Mouse (Mus musculus) kidney, postnatal 10 days (tissue): ENCODE data around the gene Tob1.
A peak's percentile ranks its signal among the peaks of the same experiment; 100 is the strongest.

Source experiments
- DNase-seq: peaks from one replicate; pipeline ENCODE4 v3.0.0; 2021; ENCODE audit warnings: mixed read lengths

Gene Tob1

DNA sequence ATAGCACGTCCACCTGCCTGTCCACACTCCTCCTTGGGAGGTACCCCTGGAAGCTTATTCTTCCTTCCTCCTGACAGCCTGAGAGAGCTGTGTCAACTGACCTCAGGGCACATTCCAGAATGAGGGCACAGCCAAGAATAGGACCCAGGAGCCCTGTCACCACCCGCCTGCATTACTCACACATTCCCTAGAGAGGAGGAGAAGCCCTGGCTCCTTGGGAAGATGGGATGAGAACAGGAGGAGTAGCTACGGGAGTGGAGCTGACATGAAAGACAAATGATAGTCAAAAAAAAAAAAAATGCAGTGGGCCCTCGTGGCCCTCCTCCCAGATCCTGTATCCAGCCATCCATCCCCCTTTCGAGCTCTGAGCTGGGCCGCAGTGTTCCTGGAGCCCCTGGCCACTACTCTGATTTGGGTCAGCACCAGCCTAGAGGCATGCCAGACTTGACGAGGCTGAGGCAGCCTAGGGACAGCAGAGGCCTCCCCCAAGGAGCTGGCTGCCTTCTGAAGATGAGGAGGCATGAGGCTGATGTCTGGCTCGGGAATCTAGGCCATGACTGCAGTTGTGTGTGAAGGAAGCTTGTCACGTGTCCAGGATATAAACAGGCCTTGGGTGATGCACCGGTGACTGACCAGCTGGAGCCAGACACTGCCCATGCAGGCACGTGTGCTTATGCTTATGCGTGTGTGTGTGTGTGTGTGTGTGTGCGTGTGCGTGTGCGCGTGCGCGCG is 20.7 kb downstream of the Tob1 start:
- no peak for DNase-seq

DNA sequence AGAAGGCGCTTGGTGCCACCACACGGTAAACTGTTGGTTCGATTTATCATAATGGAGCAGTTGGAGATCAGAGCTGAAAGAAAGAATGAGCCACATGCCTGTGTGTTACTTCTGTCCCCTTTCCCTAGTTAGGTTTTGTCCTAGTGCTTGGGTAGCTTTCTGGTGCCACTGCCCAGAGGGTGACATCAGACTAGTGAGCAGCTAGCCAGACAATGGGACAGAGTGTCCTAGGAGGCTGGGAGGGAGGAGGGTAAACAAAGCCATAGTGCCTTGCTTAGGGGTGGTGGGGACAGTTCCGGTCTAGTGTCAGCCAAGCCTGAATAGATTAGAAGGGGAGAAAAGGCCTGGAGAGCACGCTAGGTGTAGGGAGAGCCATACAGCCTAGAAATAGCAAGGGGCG is 22.2 kb downstream of the Tob1 start:
- DNase-seq = no peak

DNA sequence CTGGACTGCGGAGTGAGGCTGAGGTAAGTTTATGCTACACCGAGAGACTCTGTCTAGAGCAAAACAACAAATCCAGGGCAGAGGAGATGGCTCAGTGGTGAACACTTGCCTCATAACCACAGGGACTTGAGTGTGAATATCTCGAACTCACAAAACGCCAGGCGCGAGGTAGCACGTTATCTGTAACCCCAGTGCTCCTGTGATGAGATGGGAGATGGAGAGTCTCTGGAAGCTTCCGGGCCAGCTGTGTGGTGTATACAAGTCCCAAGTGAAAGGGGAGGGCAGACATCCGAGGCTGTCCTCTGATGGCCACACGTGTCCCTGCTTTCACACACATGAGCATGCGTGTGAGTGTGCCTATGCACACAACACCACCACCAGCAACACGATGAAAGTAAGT is 23.1 kb downstream of the Tob1 start:
- DNase-seq = no peak

DNA sequence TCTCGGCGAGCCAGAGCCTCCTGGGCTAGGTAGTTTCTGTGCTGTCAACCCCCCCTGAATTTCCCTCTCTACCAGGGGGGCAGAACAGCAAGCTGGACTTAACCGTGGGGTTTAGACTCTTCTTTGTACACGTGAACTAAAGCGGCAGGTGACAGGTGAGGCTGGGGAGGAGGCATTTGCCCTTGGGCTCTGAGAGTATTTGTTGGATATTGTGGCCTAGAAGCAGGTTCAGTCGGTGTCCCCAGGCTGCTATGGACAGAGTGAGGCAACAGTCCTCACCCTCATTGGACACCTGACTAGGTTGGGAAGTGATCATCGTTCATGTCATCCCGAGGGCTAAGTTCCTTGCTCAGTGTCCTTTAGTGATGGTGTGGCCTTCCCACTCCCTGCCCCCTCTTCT is 23.6 kb downstream of the Tob1 start:
- DNase-seq = no peak

DNA sequence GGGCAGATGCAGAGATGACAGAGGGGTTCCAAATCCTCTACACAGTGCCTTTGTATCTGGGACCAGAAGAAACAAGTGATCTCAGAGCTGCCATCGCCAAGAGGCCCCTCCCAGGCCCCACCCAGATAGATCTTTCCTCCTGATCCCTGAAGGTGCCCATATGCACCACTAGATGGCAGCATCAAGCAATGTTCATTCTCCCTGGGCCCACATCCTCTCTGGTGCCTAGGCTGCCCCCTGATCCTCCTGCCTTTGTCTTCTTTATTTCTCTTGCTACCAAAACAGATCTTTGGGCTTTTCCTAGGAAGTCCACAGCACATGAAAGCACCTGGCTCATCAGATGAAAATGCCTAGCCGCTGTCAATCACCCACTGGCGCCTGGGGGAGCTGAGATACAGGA is 24.8 kb downstream of the Tob1 start:
- peak; percentile 79 for DNase-seq

DNA sequence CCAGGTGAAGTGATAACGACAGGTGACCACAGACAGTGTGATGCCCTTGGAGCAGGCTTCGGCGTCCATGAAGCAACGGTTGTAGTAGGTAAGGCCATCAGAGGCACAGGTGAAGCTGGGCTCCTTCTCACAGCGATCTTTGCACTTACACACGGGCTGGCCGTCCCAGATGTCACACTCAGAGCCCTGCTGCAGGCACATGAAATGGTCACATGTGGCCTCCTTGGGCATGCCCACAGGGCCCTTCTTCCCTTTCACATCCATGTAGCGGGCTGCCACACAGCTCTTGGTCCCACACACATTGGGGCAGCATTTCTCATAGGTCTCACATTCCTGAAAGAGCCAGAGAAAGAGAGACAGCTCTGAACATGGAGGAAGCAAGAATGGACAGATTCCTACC is 27.5 kb downstream of the Tob1 start:
- DNase-seq = no peak

DNA sequence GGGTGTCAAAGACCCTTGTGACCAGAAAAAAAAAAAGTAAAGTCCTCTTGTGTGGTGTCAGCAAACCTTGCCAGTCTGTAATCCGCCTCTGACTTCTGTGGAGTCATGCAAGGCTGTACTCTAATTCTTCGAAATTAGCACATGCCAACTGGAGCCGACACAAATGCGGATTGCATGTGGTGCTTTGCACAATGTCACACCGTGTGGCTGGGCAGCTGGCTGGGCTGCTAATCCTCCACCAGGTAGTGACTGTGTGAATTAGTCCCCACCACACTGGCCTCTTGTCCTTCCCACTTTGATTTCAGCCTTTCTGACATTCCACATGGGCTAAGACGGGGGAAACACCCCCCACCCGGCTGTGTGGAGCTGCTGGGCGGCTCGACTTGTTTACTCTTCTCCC is 28.5 kb downstream of the Tob1 start:
- no peak for DNase-seq

DNA sequence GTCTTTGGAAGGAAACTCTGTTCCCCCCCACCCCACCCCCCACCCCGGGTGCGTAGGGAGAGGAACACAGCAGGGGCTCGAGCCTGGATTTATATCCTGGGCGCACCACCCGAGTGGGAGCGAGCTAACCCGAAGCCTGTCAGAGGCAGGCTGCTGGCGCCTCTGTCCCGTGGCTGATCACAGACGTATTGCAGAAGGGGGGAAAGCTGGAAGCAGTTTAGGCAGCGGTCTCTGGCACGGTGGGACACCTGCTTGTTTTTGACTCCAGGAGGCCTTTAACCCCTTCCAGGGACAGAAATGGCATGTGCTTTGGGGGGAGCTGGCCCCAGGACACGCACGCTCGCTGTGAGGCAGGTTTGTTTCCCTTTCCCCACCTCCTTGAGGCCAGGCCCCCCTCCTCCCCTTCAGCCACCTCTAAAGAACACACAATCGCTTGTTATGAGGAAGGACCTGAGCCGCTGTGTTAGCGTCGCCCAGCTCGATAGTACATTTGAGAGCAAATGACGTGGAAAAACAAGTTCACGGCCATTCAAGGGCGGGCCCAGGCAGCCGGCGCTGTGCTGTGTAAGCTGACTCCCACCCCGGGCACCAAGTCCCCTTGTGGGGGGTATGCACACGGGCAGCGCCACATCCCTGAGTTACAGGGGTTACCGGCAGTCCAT is 31.6 kb downstream of the Tob1 start:
- peak; percentile 52 for DNase-seq

DNA sequence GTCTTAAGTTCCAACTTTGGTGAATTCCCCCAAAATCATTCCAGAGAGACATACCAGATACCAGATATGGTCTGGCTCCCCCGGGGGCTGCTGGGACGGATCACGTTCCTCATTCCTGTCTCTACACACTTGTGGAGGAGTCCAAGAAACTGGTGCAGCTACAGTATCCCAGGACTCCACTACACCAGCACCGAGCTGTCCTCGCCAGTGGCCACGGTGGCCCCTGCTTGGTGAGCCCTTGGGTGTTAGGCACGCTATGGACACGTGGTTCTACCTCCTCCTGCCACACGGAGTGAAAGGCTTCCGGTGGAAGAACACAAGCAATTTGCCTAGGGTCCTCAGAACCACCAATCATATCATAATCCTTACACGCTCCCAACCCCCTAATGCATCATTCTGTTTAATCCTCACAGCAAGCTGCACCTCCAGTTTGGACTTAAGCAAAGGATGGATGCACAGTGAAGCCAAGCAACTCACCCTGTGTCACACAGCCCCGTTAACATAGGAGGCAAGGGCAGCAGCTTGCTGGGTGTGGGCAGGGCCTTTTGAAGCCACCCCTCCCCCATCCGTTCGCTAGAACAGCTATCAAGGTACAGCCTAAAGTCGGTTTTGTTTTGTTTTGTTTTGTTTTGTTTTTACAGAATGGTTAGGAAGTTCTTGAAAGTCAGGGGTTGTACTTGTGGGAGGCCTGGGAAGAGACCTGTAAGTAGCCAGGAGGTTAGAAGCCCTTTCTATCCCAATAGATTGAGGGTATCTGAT is 32.3 kb downstream of the Tob1 start:
- peak; percentile 38 for DNase-seq

DNA sequence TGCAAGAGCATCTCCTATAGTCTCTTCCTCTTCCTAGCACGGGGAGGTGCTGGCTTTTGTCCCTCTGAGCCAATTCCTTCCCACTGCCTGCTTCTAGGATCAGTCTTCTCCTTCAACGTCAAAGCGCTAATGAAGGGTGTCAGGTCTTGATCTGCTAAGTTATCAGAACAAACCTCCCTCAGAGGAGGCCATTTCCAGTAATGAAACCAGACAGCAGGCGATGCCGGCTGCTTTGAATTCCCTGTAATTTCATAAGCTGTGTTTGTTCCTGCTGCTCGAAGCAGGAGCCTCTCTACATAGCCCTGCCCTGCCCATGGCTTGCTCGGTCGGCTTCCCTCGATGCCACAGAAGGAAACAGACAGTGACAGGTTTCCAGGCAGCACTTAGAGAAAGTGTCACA is 33.1 kb downstream of the Tob1 start:
- DNase-seq = no peak

DNA sequence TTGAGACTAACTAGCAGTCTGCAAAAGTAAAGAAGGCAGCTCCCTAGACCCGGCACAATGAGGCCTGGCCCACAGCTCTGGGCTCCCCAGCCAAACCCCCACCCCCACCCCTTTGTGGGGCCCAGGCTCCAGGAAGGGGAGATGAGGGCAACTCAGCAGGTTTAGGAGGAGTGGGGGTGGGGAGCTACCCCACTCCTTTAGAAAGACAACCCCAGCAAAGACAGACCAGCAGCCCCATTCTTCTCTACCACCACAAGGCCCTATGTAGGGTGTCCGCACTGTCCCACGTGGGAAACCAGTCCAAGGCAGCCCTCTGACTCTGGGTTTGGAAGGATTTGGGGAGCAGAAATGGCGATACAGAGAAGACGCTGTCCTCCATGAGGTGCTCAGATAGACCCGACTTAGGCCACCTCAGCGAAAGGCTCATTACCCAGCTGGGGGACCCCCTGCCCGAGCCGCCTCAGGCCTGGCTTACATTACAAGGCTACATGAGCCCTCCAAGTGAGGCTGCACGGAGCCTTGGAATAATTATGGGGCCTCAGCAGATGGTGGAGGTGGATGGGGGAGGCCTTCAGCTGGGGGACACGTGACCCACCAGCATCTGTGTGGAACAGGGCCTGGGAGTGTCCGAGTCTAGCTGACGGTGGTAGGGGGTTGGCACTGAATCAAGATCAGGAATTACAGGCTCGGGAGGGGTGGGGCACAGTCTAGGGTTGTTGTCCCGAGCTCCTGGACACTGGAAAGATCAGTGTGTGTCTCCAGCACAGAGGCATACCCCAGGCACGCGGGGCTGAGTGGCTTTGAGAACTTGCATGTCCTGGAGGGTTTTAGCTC is 34.9 kb downstream of the Tob1 start, which contains the start of gene Wfikkn2:
Gene Wfikkn2 (minus strand): TSS at position 51 of the 834 bp plus-strand sequence.
- DNase-seq = no peak

DNA sequence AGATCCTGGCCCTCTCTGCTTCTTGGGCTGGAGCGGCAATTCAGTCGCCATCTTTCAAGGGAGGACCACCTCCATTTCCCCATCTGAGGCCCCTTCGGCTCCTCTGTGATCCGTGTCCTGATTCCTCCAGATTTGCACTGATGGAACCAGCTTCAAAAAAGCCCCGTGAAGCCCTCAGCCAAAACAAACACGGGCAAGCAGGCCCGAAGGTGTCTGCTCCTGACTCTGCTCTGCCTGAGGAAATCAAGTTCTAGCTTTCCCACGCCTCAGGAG is 35.5 kb downstream of the Tob1 start:
- no peak for DNase-seq

DNA sequence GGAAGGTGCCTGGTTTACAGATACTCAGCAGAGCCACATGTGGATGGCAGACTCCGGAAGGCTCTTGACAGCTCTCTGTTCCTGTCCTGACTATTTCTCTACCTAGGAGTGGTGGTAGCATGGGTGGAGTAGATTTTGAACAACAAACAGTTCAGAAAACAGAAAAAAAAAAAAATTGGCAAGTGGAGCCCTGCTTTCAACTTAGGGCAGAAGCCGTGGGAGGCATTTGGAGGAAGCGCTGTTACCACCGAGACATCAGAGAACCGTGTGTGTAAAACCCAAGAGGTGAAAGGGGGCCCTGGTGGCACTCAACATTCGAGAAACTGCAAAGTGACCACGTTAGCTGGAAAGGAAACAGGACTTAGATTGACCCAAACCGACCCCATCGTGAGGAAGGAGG is 41.9 kb downstream of the Tob1 start:
- DNase-seq = no peak

DNA sequence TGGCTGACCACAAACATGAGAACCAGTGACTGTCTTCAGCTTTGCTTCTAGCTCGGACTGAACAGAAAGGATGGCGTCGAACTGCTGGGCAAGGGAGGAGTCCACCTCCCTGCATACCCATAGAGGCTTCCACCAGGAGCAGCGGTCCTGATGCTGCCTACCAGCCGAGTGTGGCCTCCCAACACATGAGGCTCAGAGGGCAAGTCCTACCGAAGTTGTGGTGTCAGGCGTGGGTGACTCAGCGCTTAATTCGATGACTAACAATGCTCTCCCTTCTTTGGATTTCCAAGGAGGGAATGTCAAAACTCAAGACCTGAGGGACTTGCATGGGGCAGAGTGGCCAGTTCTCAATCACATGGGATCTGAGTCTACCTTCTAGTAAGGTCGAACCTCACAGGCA is 42.4 kb downstream of the Tob1 start:
- DNase-seq = no peak

DNA sequence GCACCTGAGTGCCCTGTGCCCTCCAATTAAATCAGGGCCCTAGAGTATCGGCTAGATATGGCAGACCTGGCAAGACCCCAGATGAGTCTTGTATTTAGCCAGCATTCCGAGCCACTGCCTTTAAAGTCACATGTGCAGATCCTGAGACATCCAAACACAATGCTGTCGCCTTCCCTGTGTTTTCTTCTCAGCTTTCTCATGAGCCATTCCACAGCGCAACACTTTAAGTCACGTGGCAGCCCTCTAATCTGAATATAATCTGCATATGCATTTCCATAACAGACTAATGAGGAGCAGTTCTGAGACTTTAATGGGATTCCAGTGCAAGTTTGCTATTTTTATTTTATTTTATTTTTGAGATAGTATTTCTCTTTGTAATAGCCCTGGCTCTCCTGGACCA is 44.5 kb downstream of the Tob1 start:
- DNase-seq = no peak

DNA sequence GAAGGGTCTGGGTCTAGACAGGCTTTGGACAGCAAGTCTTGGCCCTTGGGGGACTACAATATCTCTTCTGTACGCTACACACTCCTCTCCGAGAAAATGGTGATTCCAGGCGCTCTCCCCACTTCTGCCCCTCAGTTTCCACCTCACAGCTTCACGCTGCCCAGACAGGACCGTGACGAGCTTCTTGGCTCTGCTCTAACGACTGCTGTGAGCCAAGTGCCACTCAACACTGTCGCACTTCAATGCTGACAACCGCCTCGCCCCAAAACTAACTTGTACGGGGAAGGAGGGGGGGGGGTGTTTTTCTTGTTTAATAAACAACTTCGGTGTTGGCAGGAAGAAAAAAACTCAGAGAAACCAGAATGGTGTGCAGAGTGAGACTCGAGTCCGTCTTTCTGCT is 46.7 kb downstream of the Tob1 start:
- peak; percentile 16 for DNase-seq

DNA sequence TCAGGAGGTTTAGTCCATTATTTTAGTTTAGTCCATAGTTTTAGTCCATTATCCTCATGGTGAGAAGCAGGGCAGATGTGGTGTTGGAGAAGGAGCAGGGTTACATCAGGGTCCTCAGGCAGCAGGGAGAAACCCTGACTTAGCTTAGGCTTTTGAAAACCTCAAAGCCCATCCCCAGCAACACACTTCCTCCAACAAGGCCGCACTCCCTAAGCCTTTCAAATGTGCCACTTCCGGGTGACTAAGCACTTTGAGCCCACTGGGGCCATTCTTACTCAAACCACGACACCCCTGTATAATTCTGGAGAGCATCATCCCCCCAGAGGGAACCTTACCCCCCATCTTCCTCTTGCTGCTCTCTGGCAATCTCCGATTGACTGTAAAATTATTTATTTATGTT is 48.6 kb downstream of the Tob1 start:
- no peak for DNase-seq

DNA sequence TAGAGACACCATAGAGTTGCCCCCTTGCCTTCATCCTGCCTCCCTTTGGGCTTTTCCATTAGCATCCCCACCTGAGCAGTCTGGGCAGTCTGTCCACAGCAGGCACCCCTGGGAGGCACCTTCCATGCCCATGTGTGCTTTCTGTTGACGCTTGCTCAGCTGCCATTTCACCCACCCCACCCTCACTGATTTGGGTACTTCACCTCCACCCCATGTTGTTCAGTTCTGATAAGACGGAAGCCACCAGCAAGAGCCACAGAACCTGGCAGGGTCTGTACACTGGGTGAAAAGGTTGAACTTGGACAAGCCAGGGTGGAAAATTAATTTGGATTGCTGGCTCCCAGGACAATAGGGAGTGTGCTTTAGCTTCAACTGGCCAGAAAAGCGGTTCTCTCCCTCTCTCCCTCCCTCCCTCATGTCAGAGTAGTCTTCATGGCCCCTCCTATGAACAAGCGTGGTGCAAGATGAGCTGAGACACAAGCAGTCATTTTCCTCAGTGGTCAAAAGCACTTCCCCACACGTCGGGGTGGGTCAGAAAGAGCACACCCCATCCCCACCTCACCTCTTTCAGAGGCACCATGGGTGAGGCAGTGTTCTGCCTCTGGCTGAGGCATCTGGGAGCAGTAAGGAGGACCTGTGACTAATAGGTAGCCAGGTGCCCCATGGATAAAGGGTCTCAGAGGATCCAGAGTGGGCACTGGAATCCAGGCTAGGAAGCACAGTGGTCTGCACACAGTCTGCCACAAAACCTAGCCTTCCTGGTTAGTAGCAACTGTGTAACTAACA is 50.5 kb downstream of the Tob1 start:
- DNase-seq = no peak
